Mouse (Mus musculus) C2C12 (cell line): ENCODE data around the gene Hist1h1d. TPM values are rescaled to one million over a fixed set of nuclear protein-coding genes. Genes with fewer than 3 reads are reported as not detected.
"Not testable (repeated sequence)": the region's sequence is repeated elsewhere in the genome, so short reads cannot be mapped to it uniquely, and the experiment has no call there.

Experiments
- H3K27me3 ChIP-seq: one replicate; pipeline ENCODE4 v1.6.1; 2011; ENCODE audit not compliant: control insufficient read depth, insufficient read depth, insufficient read length
- H3K36me3 ChIP-seq: one replicate; pipeline ENCODE4 v1.6.1; 2011; ENCODE audit not compliant: control insufficient read depth, insufficient read depth
- H3K4me3 ChIP-seq: one replicate; pipeline ENCODE4 v1.5.1; 2011; ENCODE audit warnings: mild to moderate bottlenecking, control low read depth; ENCODE audit not compliant: poor library complexity, insufficient read depth, severe bottlenecking
- H3K79me2 ChIP-seq: one replicate; pipeline ENCODE4 v1.6.1; 2011; ENCODE audit not compliant: control insufficient read depth, insufficient read depth
- H3K79me3 ChIP-seq: one replicate; pipeline ENCODE4 v1.6.1; 2011; ENCODE audit warnings: low read depth, control low read depth
- H3ac ChIP-seq: one replicate; pipeline ENCODE3; 2011; ENCODE audit warnings: low read depth; ENCODE audit not compliant: control insufficient read depth, insufficient read length
- CEBPB ChIP-seq: IDR thresholded peaks from one replicate; pipeline ENCODE4 v1.6.1; 2011; ENCODE audit warnings: low read depth, mild to moderate bottlenecking, control low read depth, moderate library complexity
- CTCF ChIP-seq: IDR thresholded peaks from one replicate; pipeline ENCODE4 v1.5.1; 2011; ENCODE audit not compliant: control insufficient read depth, insufficient read depth, insufficient read length
- FOSL1 ChIP-seq: IDR thresholded peaks from one replicate; pipeline ENCODE4 v1.8.0; 2011; ENCODE audit warnings: mild to moderate bottlenecking, low read length; ENCODE audit not compliant: poor library complexity, insufficient read depth, severe bottlenecking
- MAX ChIP-seq: IDR thresholded peaks from one replicate; pipeline ENCODE4 v1.6.1; 2011; ENCODE audit warnings: mild to moderate bottlenecking, control low read depth
- MYOD1 ChIP-seq: IDR thresholded peaks from one replicate; pipeline ENCODE4 v1.6.1; 2011; ENCODE audit warnings: low read depth; ENCODE audit not compliant: control insufficient read depth, insufficient read length
- MYOG ChIP-seq: IDR thresholded peaks from one replicate; pipeline ENCODE4 v1.6.1; 2011; ENCODE audit not compliant: control insufficient read depth, insufficient read length; ENCODE audit errors: extremely low read depth
- USF1 ChIP-seq: IDR thresholded peaks from one replicate; pipeline ENCODE4 v1.6.1; 2011; ENCODE audit warnings: low read depth, mild to moderate bottlenecking, control low read depth, moderate library complexity
- polyA plus RNA-seq: library from polyadenylated mRNA; unstranded; fragments of >200 nt; fragmentation: generic; extraction: Trizol; gene quantifications from one replicate; pipeline ENCODE4 v1.2.1, GENCODE M21; 2012; ENCODE audit warnings: missing spikeins

Hist1h1d gene
- polyA plus RNA-seq, 1 experiment = 0.25 TPM

DNA sequence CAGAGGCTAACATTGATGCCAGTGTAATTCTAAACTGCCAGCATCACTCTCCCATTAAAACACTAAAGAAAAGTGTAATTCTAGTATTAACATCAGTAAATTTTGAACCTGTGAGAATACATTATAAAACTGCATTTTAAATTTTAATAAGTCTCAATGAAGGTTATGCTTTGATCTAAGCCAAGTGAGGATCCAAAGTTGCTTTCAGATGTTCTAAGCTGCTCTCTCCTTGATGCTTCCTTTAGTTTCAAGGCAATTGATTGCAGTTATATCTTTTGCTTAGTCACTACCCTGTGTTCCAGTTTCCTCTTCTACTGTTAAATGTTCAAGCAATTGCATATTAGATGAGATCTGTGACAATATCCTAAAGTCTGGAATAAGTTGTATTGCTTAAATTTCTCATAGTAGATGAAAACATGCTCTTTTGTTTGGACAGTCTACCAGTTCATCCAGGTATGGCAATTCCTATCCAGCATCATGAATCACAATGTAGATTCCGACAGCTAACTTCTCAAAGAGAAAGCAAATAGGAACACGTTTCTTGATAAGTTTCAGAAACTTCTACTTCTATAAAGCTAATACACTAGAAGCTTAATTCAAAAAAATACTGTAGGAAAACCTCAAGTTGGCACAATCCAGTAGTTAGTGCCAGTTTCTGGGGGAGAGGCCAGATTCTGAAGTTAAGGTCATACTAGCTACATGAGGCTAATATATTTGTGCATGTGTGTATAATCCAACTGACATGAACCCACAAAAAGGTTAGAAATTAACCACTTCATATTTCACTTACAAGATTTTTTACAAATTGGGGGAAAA lies 19.4 kb downstream of the Hist1h1d start:
- Histone ChIP-seq H3K36me3 (no peaks in the 10 kb centered on the region), H3K79me3 (no peaks in the 10 kb centered on the region), H3K27me3 (no peaks in the 10 kb centered on the region), H3ac (peak overlapping the region; percentile 45), H3K79me2 (no peaks in the 10 kb centered on the region), H3K4me3 (peak overlapping the region; percentile 27)
- TF ChIP-seq MYOG (no peak), CTCF (no peak), FOSL1 (no peak), CEBPB (no peak), USF1 (no peak), MYOD1 (no peak), MAX (no peak)

DNA sequence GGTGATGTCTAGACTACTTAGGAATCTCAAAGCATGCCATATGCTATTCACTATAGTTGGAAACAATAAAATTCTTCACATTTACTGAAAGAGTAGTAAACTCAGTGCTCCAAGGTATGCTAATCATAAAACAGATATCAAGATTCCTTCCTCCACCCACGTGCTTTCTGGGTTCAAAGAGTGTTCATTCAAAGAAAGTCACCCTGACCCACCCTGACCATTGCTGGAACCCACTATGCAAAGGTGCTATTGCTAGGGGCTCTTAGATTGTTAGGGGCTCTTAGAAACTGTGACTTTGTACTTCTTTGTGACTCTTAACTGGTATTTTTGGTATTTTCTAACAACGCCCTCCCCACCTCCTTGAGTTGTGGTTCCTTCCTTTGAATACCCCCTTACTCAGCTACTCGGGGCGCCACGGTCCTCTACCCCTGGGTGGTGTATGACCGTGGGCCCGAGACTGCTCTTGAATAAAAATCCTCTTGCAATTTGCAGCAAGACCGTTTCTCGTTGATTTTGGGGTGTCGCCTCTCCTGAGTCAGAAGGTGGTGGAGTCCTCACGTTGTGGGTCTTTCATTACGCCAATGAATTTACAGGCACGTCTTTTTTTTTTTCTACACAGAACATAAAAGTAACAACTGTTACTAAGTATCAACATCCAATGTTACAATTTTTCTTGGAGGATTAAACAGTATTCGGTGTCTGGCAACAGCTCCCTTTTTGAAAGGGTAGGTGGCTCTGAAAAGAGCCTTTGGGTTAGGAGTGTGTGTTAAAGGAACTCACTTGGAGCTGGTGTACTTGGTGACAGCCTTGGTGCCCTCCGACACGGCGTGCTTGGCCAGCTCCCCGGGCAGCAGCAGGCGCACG lies 20.2 kb downstream of the Hist1h1d start:
- peak overlapping the region; percentile 53 for H3ac ChIP-seq
- H3K79me2 ChIP-seq, H3K79me3 ChIP-seq, H3K36me3 ChIP-seq, H3K27me3 ChIP-seq: not testable (repeated sequence)
- H3K4me3 ChIP-seq = peak overlapping the region; percentile 25

DNA sequence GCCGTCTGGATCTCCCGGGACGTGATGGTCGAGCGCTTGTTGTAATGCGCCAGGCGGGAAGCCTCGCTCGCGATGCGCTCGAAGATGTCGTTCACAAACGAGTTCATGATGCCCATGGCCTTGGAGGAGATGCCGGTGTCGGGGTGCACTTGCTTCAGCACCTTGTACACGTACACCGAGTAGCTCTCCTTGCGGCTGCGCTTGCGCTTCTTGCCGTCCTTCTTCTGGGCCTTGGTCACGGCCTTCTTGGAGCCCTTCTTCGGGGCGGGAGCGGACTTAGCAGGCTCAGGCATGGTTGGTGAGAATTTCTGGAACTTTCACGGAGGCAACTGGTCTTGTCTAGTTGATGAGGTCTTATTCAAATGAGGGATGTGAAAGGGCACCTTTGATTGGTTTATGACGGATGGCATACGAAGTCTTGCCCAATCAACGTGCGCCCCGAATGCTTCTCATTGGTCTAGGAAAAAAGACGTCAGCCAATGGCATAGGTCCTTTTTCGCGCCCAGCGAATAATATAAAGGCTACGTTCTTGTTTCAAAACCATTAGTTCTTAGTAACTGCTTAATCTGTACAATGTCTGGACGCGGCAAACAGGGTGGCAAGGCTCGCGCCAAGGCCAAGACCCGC lies 20.9 kb downstream of the Hist1h1d start, which contains the start of the genes Hist1h2bf and Hist1h2ad:
TSS of gene Hist1h2bf (minus strand) at position 299 of the 627 bp plus-strand sequence.
TSS of gene Hist1h2ad (plus strand) at position 484 of the 627 bp plus-strand sequence.
- peak within 1 kb of the TSS; percentile 53 for H3ac ChIP-seq
- H3K27me3 ChIP-seq, H3K79me2 ChIP-seq, H3K79me3 ChIP-seq, H3K36me3 ChIP-seq: not testable (repeated sequence)
- peak within 1 kb of the TSS; percentile 25 for H3K4me3 ChIP-seq

DNA sequence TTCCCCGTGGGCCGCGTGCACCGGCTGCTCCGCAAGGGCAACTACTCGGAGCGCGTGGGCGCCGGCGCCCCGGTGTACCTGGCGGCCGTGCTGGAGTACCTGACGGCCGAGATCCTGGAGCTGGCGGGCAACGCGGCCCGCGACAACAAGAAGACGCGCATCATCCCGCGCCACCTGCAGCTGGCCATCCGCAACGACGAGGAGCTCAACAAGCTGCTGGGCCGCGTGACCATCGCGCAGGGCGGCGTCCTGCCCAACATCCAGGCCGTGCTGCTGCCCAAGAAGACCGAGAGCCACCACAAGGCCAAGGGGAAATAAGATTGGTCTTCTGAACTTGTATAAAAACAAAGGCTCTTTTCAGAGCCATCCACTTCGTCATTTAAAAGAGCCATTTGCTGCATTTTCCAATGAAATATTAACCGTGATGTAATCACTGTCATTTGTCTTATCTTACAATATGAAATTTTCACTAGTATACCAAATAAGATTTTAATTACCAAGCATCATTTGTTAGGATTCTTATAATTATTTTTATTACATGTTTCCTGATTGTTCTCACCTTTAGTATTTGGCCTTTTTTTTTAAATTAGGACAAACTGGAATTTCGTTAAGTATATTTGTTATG lies 21.6 kb downstream of the Hist1h1d start:
- H3K36me3 ChIP-seq, H3K27me3 ChIP-seq, H3ac ChIP-seq, H3K79me2 ChIP-seq, H3K4me3 ChIP-seq, H3K79me3 ChIP-seq: not testable (repeated sequence)

- no peaks in the 10 kb centered on the region for H3K27me3 ChIP-seq
- no peaks in the 10 kb centered on the region for H3K36me3 ChIP-seq
- H3K79me3 ChIP-seq = no peaks in the 10 kb centered on the region
- peak within 1 kb of the TSS; percentile 55 for H3ac ChIP-seq
- no peak for TF ChIP-seq MAX
- no peak for TF ChIP-seq MYOD1
- TF ChIP-seq FOSL1 = no peak
- no peak for TF ChIP-seq CEBPB
- no peak for TF ChIP-seq CTCF
- no peak for TF ChIP-seq MYOG
- TF ChIP-seq USF1 = no peak
- H3K79me2 ChIP-seq = no peaks in the 10 kb centered on the region
- H3K4me3 ChIP-seq = peak within 1 kb of the TSS; percentile 35
Observed at GRCm38 (mm10) chr13:23575271-23575851, 22.3 kb downstream of the Hist1h1d start, which contains the start of gene Hist1h3d. Gene Hist1h3d (plus strand): TSS chr13:23575763.

- H3K79me3 ChIP-seq, H3K36me3 ChIP-seq, H3K27me3 ChIP-seq, H3K79me2 ChIP-seq: not testable (repeated sequence)
- H3ac ChIP-seq = peak overlapping the region; percentile 34
- H3K4me3 ChIP-seq = peak overlapping the region; percentile 35
Observed at GRCm38 (mm10) chr13:23575864-23576313, 22.8 kb downstream of the Hist1h1d start.
